Mouse (Mus musculus) left cerebral cortex, postnatal 36 days (tissue): Measurements from ENCODE around the gene 4930502E18Rik. TPM values are rescaled to one million over a fixed set of nuclear protein-coding genes. Genes with fewer than 3 reads are reported as not detected.
"Not testable (repeated sequence)": the region's sequence is repeated elsewhere in the genome, so short reads cannot be mapped to it uniquely, and the experiment has no call there.

Experiments used
- DNase-seq, 2 experiments: peaks; one replicate each; pipeline ENCODE4 v3.0.0; 2021 to 2022; ENCODE audit warnings: low spot score in 2 of 2, mixed read lengths in 1 of 2
- intact Hi-C: fragments of 180-260 bp; cut with DNase I; formaldehyde crosslinking; loops from one replicate; pipeline ENCODE4 v1.15.1; 2025
- total RNA-seq, 2 experiments: library from RNA; stranded (reverse); gene quantifications; 2 replicates each; pipeline ENCODE4 v1.2.3; 2021

4930502E18Rik gene
- under 1 TPM; 0.22 to 0.36 TPM for total RNA-seq

- DNase-seq, result no peak
- intact Hi-C loops, result no loop called here
These were observed at the start of gene 4930502E18Rik for GRCm38 (mm10) chrX:53724596-53724995. Gene 4930502E18Rik, plus strand, starts transcription at chrX:53724826.

GRCm38 (mm10) chrX:53676943-53677342 is 47.7 kb upstream of the 4930502E18Rik start:
- intact Hi-C loops, result not testable (repeated sequence)
- peak; percentile 27 to 45 for DNase-seq

- DNase-seq, intact Hi-C loops: not testable (repeated sequence)
These were observed 42.0 kb upstream of the 4930502E18Rik start for GRCm38 (mm10) chrX:53682650-53683049.

- intact Hi-C loops, DNase-seq: not testable (repeated sequence)
These were observed 40.0 kb upstream of the 4930502E18Rik start for GRCm38 (mm10) chrX:53684676-53685075.

DNA sequence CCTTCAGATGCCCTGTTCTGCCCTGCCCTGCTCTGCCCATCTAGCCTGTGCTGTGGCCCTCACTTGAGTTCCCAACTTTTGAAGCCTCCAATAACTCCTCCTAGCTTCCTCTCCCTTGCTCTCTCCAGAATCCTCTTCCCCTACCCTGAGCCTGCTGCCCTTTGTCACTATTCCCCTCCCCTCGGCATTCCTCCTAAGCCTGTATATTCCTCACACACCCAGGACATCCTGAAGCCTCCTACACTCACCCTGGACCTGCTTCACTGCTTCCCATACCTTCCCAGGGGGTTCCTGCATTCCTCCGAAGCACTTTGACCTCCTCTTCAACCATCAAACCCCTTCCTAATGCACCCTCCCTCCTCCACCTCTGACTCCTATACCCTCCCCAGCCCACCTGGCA is 32.6 kb upstream of the 4930502E18Rik start:
- DNase-seq, result no peak
- intact Hi-C loops, result no loop called here

DNA sequence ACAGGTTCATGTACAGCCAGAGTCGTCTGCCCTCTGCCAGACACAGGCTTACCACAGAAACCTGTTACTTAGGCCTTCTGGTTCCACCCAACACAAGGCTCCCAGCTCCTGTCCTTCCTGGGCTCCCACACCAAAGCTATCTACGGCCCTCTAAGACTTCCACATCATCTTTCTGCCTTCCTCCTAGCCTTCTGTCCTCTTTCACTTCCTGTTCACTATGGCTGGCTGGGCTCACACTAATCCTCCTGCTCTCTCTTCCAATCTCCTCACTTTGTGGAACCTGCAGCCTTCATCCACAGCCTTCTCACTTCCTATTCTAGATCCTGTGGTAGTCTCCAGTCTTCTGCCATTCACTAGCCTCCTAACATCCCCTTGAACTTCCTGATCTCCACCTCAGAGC is 31.5 kb upstream of the 4930502E18Rik start:
- intact Hi-C loops, result no loop called here
- no peak for DNase-seq

GRCm38 (mm10) chrX:53694008-53694777 is 30.4 kb upstream of the 4930502E18Rik start:
- intact Hi-C loops, result no loop called here
- DNase-seq, result no peak

GRCm38 (mm10) chrX:53699225-53699624 is 25.4 kb upstream of the 4930502E18Rik start:
- intact Hi-C loops, result no loop called here

DNA sequence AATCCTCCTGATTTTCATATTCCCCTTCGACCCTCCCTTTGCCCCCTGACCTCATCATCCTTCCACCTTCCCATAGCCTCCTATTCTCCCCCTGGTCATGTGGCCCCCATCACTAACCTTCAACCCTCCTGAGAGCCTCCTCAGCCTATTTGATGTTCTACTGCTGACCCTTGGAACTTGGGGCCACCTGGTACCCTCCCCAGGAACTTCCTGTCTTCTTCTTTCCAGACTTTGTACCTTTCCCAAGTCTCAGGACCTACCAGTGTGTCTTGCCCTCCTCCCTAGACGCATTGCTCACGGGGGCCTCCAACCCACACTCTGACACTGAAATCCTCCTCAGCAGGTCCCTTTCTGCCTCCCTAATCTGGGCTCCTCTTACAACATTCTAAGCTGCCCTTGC is 22.0 kb upstream of the 4930502E18Rik start:
- intact Hi-C loops, result no loop called here
- no peak for DNase-seq

More at GRCm38 (mm10) chrX:53699225-53699624, 25.4 kb upstream of the 4930502E18Rik start:
- DNase-seq, result peak in 1 of 2 experiments; percentile 8

- intact Hi-C loops, result no loop called here
- no peak for DNase-seq
These were observed 8.7 kb upstream of the 4930502E18Rik start for GRCm38 (mm10) chrX:53715942-53716322.

- peak; percentile 46 to 60 for DNase-seq
- intact Hi-C loops, result no loop called here
These were observed 8.1 kb upstream of the 4930502E18Rik start for GRCm38 (mm10) chrX:53716323-53717182.

DNA sequence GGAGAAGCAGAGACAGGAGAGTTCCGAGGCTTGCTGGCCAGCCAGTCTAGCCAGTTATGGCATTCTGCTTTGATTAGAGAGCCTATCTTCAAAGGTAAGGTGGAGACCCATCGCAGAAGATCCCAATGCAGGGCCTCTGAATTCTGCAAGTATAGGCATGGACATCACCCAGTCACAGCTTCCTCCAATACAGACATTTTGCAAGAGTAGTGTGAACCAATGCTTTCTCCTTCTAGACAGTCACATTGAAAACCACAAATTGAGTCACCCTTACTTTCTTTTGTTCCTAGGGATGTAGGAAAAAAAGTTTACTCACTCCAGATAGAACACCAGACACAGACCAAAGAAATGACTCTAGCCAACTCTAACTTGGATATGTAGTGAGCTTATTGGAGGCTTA is 4.3 kb downstream of the 4930502E18Rik start:
- no peak for DNase-seq
- intact Hi-C loops, result no loop called here

- intact Hi-C loops, result no loop called here
- DNase-seq, result no peak
These were observed 28.2 kb downstream of the 4930502E18Rik start for GRCm38 (mm10) chrX:53752851-53753250.

- DNase-seq, result no peak
- intact Hi-C loops, result no loop called here
These were observed 33.1 kb downstream of the 4930502E18Rik start, which contains the start of gene 1700013H16Rik for GRCm38 (mm10) chrX:53757736-53758135. Gene 1700013H16Rik, minus strand, starts transcription at chrX:53757831.

- intact Hi-C loops, result no loop called here
- DNase-seq, result no peak
These were observed 51.6 kb downstream of the 4930502E18Rik start, which contains the start of gene Zfp36l3 for GRCm38 (mm10) chrX:53776276-53776675. Gene Zfp36l3, minus strand, starts transcription at chrX:53776394.

Other genes starting within 250 kb of the 4930502E18Rik start
- 100 to 1,000 TPM; 238 to 271 TPM for gene Rtl8c, start 116.8 kb upstream of the 4930502E18Rik start, total RNA-seq
- not detected for gene Gm14597, start 115.8 kb upstream of the 4930502E18Rik start, total RNA-seq
- 100 to 1,000 TPM; 285 to 399 TPM for gene Rtl8a, start 81.1 kb upstream of the 4930502E18Rik start, total RNA-seq
- 100 to 1,000 TPM; 236 to 284 TPM for gene Rtl8b, start 54.4 kb upstream of the 4930502E18Rik start, total RNA-seq
- not detected for gene 1700013H16Rik, start 33.0 kb downstream of the 4930502E18Rik start, total RNA-seq
- gene Zfp36l3, start 51.6 kb downstream of the 4930502E18Rik start, total RNA-seq, result not detected
- gene Xlr, start 72.9 kb downstream of the 4930502E18Rik start, total RNA-seq, result 1 to 10 TPM; 1.1 TPM